Mouse (Mus musculus) cortical plate, adult 2 months (tissue): ENCODE measurements at regions not wholly inside any gene's neighbourhood (a gene's known extent, or its start where the extent isn't known, plus 50 kb on each side); places are given as distances from the start of the nearest gene placed in this dataset.

Experiments used
- H3K27ac ChIP-seq: fragments of 200-500 bp; 2 replicates; pipeline ENCODE4 v1.5.1; 2012; ENCODE audit warnings: low read length, control low read depth, inconsistent platforms; ENCODE audit not compliant: insufficient read depth
- H3K4me1 ChIP-seq: fragments of 200-500 bp; 2 replicates; pipeline ENCODE4 v1.6.1; 2011; ENCODE audit warnings: low read length; ENCODE audit not compliant: control insufficient read depth, insufficient read depth
- H3K4me3 ChIP-seq: fragments of 200-500 bp; 2 replicates; pipeline ENCODE4 v1.5.1; 2011; ENCODE audit warnings: mild to moderate bottlenecking, low read length, control low read depth; ENCODE audit not compliant: insufficient read depth
- CTCF ChIP-seq: fragments of 200-500 bp; IDR thresholded peaks from 2 replicates; pipeline ENCODE4 v1.5.1; 2011; ENCODE audit warnings: mild to moderate bottlenecking, control low read depth, low read length; ENCODE audit not compliant: insufficient read depth; ENCODE audit errors: extremely low read depth
- POLR2A ChIP-seq: fragments of 200-500 bp; IDR thresholded peaks from 2 replicates; pipeline ENCODE4 v1.6.1; 2011; ENCODE audit warnings: mild to moderate bottlenecking, low read length, control low read depth; ENCODE audit not compliant: insufficient read depth; ENCODE audit errors: extremely low read depth

DNA sequence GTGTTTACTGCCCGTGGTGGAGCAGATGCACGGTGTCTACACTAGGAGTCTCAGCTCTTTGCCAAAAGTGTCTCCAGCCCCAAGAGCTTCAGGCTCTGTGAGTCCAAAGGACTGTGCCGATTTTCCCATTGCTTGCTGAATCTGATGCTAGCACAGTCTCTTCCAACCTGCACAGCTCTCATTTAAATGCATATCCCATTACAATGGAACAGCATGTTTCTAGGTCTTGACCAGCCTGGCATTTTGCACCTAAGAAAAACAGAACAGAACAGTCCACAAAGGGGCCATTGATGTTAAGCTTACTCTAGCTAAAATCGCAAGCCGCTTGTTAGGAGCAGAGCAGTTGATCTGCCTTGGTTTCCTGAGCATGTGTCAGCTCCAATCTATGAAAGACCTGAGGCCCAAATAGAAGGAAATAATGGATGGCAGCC, 339.2 kb downstream of the Tle4 start:
- Histone ChIP-seq H3K27ac (no peak overlapping the region), H3K4me3 (no peak overlapping the region), H3K4me1 (no peaks in the 10 kb centered on the region)
- TF ChIP-seq CTCF (no peak), POLR2A (no peak)

DNA sequence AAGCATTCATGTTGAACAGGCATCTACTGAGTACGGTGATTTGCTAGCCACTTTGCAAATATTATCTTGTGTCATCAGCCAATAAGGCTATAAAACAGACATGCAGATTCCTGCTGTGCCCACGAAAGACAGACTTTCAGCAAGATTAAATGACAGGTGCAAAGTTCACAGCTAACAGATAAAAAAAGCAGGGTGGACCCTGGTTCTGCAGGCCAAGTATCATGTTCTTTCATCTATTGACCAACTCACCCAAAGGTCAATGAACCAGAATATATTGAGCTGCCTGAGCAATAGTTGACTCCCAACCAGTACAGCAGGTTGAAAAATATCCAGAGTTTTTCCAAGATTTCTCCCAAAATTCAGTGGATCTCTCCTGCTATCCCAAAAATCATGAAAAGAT, 338.6 kb downstream of the Tle4 start:
- TF ChIP-seq POLR2A (no peak), CTCF (no peak)
- H3K27ac ChIP-seq: no peak overlapping the region
- no peak overlapping the region for H3K4me3 ChIP-seq
- no peaks in the 10 kb centered on the region for H3K4me1 ChIP-seq

- Histone ChIP-seq H3K27ac (no peak overlapping the region), H3K4me3 (no peak overlapping the region), H3K4me1 (no peaks in the 10 kb centered on the region)
- TF ChIP-seq POLR2A (no peak), CTCF (no peak)
Observed at GRCm38 (mm10) chr19:14289331-14289737, 308.5 kb downstream of the Tle4 start.

GRCm38 (mm10) chr19:14290911-14291310, 306.9 kb downstream of the Tle4 start:
- Histone ChIP-seq H3K4me1 (no peaks in the 10 kb centered on the region), H3K4me3 (no peak overlapping the region), H3K27ac (no peak overlapping the region)
- TF ChIP-seq CTCF (peak; percentile 16; the same call in 1 of the 2 replicates), POLR2A (no peak)

DNA sequence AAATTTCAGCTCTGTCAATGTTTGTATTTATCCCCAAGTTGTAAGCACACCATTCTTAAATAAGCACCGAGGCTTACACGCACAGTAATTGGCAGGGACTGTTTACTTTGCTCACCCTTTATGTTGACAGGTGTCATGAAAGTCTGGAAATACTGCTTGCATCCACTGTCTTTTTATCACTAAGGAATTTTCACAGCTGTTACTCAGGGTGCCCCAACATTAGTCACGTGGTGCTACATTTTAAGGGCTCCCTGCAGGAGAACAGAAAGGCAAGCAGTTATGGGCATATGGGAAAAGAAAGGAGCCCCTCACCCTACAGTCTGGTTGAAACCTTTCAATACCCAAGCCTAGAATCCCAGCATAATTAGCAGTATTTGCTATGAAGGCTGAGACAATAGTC, 304.7 kb downstream of the Tle4 start:
- TF ChIP-seq CTCF: no peak
- no peak for TF ChIP-seq POLR2A
- H3K27ac ChIP-seq: no peak overlapping the region
- no peak overlapping the region for H3K4me3 ChIP-seq
- H3K4me1 ChIP-seq: no peaks in the 10 kb centered on the region

GRCm38 (mm10) chr19:14301176-14301943, 296.5 kb downstream of the Tle4 start:
- Histone ChIP-seq H3K4me3 (no peak overlapping the region), H3K27ac (no peak overlapping the region), H3K4me1 (no peaks in the 10 kb centered on the region)
- TF ChIP-seq POLR2A: no peak

- no peak for TF ChIP-seq POLR2A
- TF ChIP-seq CTCF: no peak
- Histone ChIP-seq H3K4me1 (no peaks in the 10 kb centered on the region), H3K27ac (no peak overlapping the region), H3K4me3 (no peak overlapping the region)
Observed at GRCm38 (mm10) chr19:14314301-14314700, 283.6 kb downstream of the Tle4 start.

- TF ChIP-seq POLR2A: no peak
- no peak for TF ChIP-seq CTCF
Observed at GRCm38 (mm10) chr19:14319677-14320191, 278.1 kb downstream of the Tle4 start.

DNA sequence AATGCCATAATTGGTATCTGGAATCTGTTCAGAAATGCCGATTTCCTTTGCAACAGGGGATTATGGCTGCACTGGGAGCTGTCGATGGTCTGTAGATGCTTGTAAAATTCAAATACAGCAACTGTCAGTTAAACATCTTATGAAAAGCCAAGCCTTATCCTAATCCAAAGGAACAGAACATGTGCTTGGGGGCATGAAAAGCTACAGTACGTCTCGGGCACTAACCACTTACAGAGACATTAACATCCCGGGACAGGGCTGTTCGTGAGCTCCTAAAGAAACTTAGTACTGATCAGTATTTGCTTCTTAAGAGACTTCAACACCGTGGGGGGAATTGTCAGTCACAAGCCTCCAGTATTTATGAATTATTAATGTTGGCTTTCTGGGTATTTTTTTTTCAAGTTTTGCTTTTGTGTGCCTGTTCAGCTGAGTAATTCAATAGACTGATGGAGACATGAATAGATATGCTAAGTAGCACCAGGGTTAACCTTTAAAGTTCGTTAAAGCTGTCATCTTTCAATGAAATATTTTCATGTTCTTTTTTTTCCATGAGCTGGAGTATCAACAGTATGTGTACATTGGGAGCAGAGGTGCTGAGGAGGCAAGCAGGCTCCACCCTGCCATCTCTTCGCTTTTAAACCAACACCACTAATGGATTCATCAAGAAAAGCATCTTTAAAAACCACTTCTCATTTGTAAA, 272.3 kb downstream of the Tle4 start:
- no peak overlapping the region for H3K27ac ChIP-seq
- no peaks in the 10 kb centered on the region for H3K4me1 ChIP-seq
- H3K4me3 ChIP-seq: no peak overlapping the region
- no peak for TF ChIP-seq POLR2A
- TF ChIP-seq CTCF: no peak

More at GRCm38 (mm10) chr19:14319677-14320191, 278.1 kb downstream of the Tle4 start:
- Histone ChIP-seq H3K27ac (no peak overlapping the region), H3K4me3 (no peak overlapping the region), H3K4me1 (no peaks in the 10 kb centered on the region)
